Mouse (Mus musculus) cerebellum, adult 2 months (tissue): Measurements from ENCODE around the gene Dlgap1.
"Not testable (repeated sequence)": the region's sequence is repeated elsewhere in the genome, so short reads cannot be mapped to it uniquely, and the experiment has no call there.

ENCODE experiments used
- CTCF ChIP-seq: fragments of 200-500 bp; IDR thresholded peaks from 2 replicates; pipeline ENCODE4 v1.5.1; 2011; ENCODE audit warnings: low read depth, mild to moderate bottlenecking, control low read depth, low read length, moderate library complexity, borderline replicate concordance; ENCODE audit not compliant: insufficient read depth
- POLR2A ChIP-seq: fragments of 200-500 bp; IDR thresholded peaks from 2 replicates; pipeline ENCODE4 v1.6.1; 2011; ENCODE audit warnings: low read length, control low read depth, borderline replicate concordance; ENCODE audit not compliant: insufficient read depth

GRCm38 (mm10) chr17:70837474-70837873, 868.6 kb downstream of the Dlgap1 start:
- not testable (repeated sequence) for TF ChIP-seq CTCF, POLR2A
